Mouse (Mus musculus): ENCODE results near the gene Naa38. TPM values are rescaled to one million over a fixed set of nuclear protein-coding genes. Genes with fewer than 3 reads are reported as not detected.

Gene Naa38
- total RNA-seq, 2 experiments from 2014 or later: 85.4 to 91.7 TPM

GRCm38 (mm10) chr11:69420554-69421000, 25.3 kb downstream of the Naa38 start:
- intact Hi-C loops (cut with DNase I): no loop called here
- DNase-seq: no peak

- DNase-seq: no peak
- intact Hi-C loops (cut with DNase I): no loop called here
Observed at GRCm38 (mm10) chr11:69421131-69421977, 26.1 kb downstream of the Naa38 start.

- intact Hi-C loops (cut with DNase I): loop anchor here (2.0 kb wide), 1 partner anchor 16 kb away; no protein-coding TSS in a partner anchor
- DNase-seq: no peak
Observed at GRCm38 (mm10) chr11:69422842-69423241, 27.6 kb downstream of the Naa38 start.

GRCm38 (mm10) chr11:69423885-69424284, 28.6 kb downstream of the Naa38 start:
- no peak for DNase-seq
- intact Hi-C loops (cut with DNase I): loop anchor here (2.0 kb wide), 1 partner anchor 17 kb away; no protein-coding TSS in a partner anchor

- no peak for DNase-seq
- intact Hi-C loops (cut with DNase I): no loop called here
Observed at GRCm38 (mm10) chr11:69426246-69426645, 31.0 kb downstream of the Naa38 start.

GRCm38 (mm10) chr11:69428751-69429150, 33.5 kb downstream of the Naa38 start:
- intact Hi-C loops (cut with DNase I): no loop called here
- DNase-seq: peak; percentile 43 to 48

- intact Hi-C loops (cut with DNase I): no loop called here
- DNase-seq: peak in 1 of 2 experiments; percentile 51
Observed at GRCm38 (mm10) chr11:69429313-69429712, 34.0 kb downstream of the Naa38 start.

- DNase-seq: no peak
- intact Hi-C loops (cut with DNase I): loop anchor here (2.0 kb wide), 1 partner anchor 30 kb away; no protein-coding TSS in a partner anchor
Observed at GRCm38 (mm10) chr11:69430631-69431030, 35.3 kb downstream of the Naa38 start.

- intact Hi-C loops (cut with DNase I): loop anchor here (2.0 kb wide), 3 partner anchors 31 to 163 kb away; no protein-coding TSS in a partner anchor
- peak; percentile 66 to 78 for DNase-seq
Observed at GRCm38 (mm10) chr11:69431829-69432639, 36.7 kb downstream of the Naa38 start.

GRCm38 (mm10) chr11:69432640-69432982, 37.3 kb downstream of the Naa38 start:
- intact Hi-C loops (cut with DNase I): loop anchor here (2.0 kb wide), 2 partner anchors 80 to 164 kb away; no protein-coding TSS in a partner anchor
- DNase-seq: no peak

- DNase-seq: no peak
- intact Hi-C loops (cut with DNase I): loop anchor here (2.0 kb wide), 2 partner anchors 80 to 164 kb away; no protein-coding TSS in a partner anchor
Observed at GRCm38 (mm10) chr11:69433189-69433588, 37.9 kb downstream of the Naa38 start.

- intact Hi-C loops (cut with DNase I): no loop called here
- no peak for DNase-seq
Observed at GRCm38 (mm10) chr11:69437291-69437690, 42.0 kb downstream of the Naa38 start.

GRCm38 (mm10) chr11:69443328-69443727, 48.0 kb downstream of the Naa38 start:
- intact Hi-C loops (cut with DNase I): no loop called here
- DNase-seq: peak in 1 of 2 experiments; percentile 30

Other genes starting within 250 kb of the Naa38 start
- gene Alox12b, start 238.5 kb upstream of the Naa38 start, total RNA-seq (2021): not detected
- 1 to 10 TPM in 1 of 2 experiments, under 1 TPM in 1; 0.88 to 1.7 TPM for gene Alox8, start 197.6 kb upstream of the Naa38 start, total RNA-seq (2021)
- gene Gucy2e, start 158.5 kb upstream of the Naa38 start, total RNA-seq (2021): 1 to 10 TPM in 1 of 2 experiments, under 1 TPM in 1; 1.00 to 1.3 TPM
- gene Cntrob, start 71.7 kb upstream of the Naa38 start, total RNA-seq (2021): 1 to 10 TPM; 3.4 to 6.1 TPM
- 10 to 100 TPM; 54.0 to 61.4 TPM for gene Trappc1, start 71.5 kb upstream of the Naa38 start, total RNA-seq (2021)
- under 1 TPM; 0.51 to 0.67 TPM for gene Kcnab3, start 69.2 kb upstream of the Naa38 start, total RNA-seq (2021)
- under 1 TPM; 0.34 to 0.48 TPM for gene Rnf227, start 55.0 kb upstream of the Naa38 start, total RNA-seq (2021)
- 10 to 100 TPM; 45.4 to 47.4 TPM for gene Chd3, start 26.1 kb upstream of the Naa38 start, total RNA-seq (2021)
- gene Cyb5d1, start 144 bp downstream of the Naa38 start, total RNA-seq (2021): 10 to 100 TPM; 25.0 to 29.3 TPM
- 10 to 100 TPM; 37.4 to 39.6 TPM for gene Tmem88, start 2.7 kb downstream of the Naa38 start, total RNA-seq (2021)
- 10 to 100 TPM; 45.7 to 50.6 TPM for gene Kdm6b, start 18.2 kb downstream of the Naa38 start, total RNA-seq (2021)
- under 1 TPM; 0.07 to 0.38 TPM for gene Dnah2, start 153.6 kb downstream of the Naa38 start, total RNA-seq (2021)
- gene Efnb3, start 164.7 kb downstream of the Naa38 start, total RNA-seq (2021): 10 to 100 TPM; 60.5 to 70.3 TPM
- gene Wrap53, start 184.8 kb downstream of the Naa38 start, total RNA-seq (2021): 1 to 10 TPM; 4.3 to 6.5 TPM
- gene Trp53, start 184.9 kb downstream of the Naa38 start, total RNA-seq (2021): 10 to 100 TPM; 22.1 to 27.3 TPM
- 10 to 100 TPM; 31.8 to 31.9 TPM for gene Atp1b2, start 210.5 kb downstream of the Naa38 start, total RNA-seq (2021)
- gene Shbg, start 222.4 kb downstream of the Naa38 start, total RNA-seq (2021): not detected
- gene Sat2, start 226.5 kb downstream of the Naa38 start, total RNA-seq (2021): 1 to 10 TPM; 1.6 to 2.5 TPM
- 10 to 100 TPM; 69.2 to 71.6 TPM for gene Fxr2, start 237.5 kb downstream of the Naa38 start, total RNA-seq (2021)

All from heart, postnatal 14 days (tissue).